Mouse (Mus musculus) left cerebral cortex, postnatal 4 days (tissue): Measurements from ENCODE around the gene Hoxb1. TPM values are rescaled to one million over a fixed set of nuclear protein-coding genes. Genes with fewer than 3 reads are reported as not detected.

Experiments
- DNase-seq: peaks from one replicate; pipeline ENCODE4 v3.0.0-alpha.2; 2022
- intact Hi-C: fragments of 180-260 bp; cut with DNase I; formaldehyde crosslinking; loops from one replicate; pipeline ENCODE4 v1.15.1; 2025
- microRNA-seq: library from miRNA; unstranded; fragments of <30 nt; microRNA quantifications from one replicate; pipeline ENCODE4 v1.2.0, GENCODE M21; 2022
- total RNA-seq, 2 experiments: library from RNA; stranded (reverse); gene quantifications; 2 replicates each; pipeline ENCODE4 v1.2.3; 2021

Hoxb1 gene
- total RNA-seq, 2 experiments from 2014 or later = not detected

- DNase-seq = no peak
- intact Hi-C loops = no loop called here
Measured at GRCm38 (mm10) chr11:96383381-96383780, 17.8 kb downstream of the Hoxb1 start.

GRCm38 (mm10) chr11:96387635-96388034 lies 22.1 kb downstream of the Hoxb1 start:
- intact Hi-C loops = no loop called here
- no peak for DNase-seq

GRCm38 (mm10) chr11:96396772-96397626 lies 31.4 kb downstream of the Hoxb1 start:
- intact Hi-C loops = no loop called here
- DNase-seq = no peak

- no peak for DNase-seq
- intact Hi-C loops = no loop called here
Measured at GRCm38 (mm10) chr11:96397806-96398335, 32.3 kb downstream of the Hoxb1 start.

- intact Hi-C loops = no loop called here
- DNase-seq = no peak
Measured at GRCm38 (mm10) chr11:96399923-96400322, 34.4 kb downstream of the Hoxb1 start.

GRCm38 (mm10) chr11:96404016-96404604 lies 38.6 kb downstream of the Hoxb1 start:
- intact Hi-C loops = no loop called here
- DNase-seq = no peak

- intact Hi-C loops = no loop called here
- no peak for DNase-seq
Measured at GRCm38 (mm10) chr11:96404831-96405230, 39.3 kb downstream of the Hoxb1 start.

- no peak for DNase-seq
- intact Hi-C loops = no loop called here
Measured at GRCm38 (mm10) chr11:96405541-96405940, 40.0 kb downstream of the Hoxb1 start.

GRCm38 (mm10) chr11:96407191-96408072 lies 41.9 kb downstream of the Hoxb1 start:
- intact Hi-C loops = no loop called here
- peak; percentile 30 for DNase-seq

- no peak for DNase-seq
- intact Hi-C loops = no loop called here
Measured at GRCm38 (mm10) chr11:96408234-96409010, 42.9 kb downstream of the Hoxb1 start.

- intact Hi-C loops = no loop called here
- DNase-seq = no peak
Measured at GRCm38 (mm10) chr11:96411019-96411418, 45.5 kb downstream of the Hoxb1 start.

GRCm38 (mm10) chr11:96411934-96412333 lies 46.4 kb downstream of the Hoxb1 start:
- DNase-seq = no peak
- intact Hi-C loops = no loop called here

- DNase-seq = no peak
- intact Hi-C loops = no loop called here
Measured at GRCm38 (mm10) chr11:96412941-96413491, 47.5 kb downstream of the Hoxb1 start.

- DNase-seq = peak; percentile 23
- intact Hi-C loops = no loop called here
Measured at GRCm38 (mm10) chr11:96413527-96413926, 48.0 kb downstream of the Hoxb1 start.

- intact Hi-C loops = no loop called here
- DNase-seq = no peak
Measured at GRCm38 (mm10) chr11:96414002-96414401, 48.5 kb downstream of the Hoxb1 start.

Small RNAs within 50 kb of the gene (microRNA-seq; reads per million reads assigned to microRNA genes)
- gene Mir10a = 7.5 reads per million, percentile 19 among the genes with 10 or more reads in this experiment

Other genes with a start within 250 kb of the Hoxb1 start
- gene Ttll6, start 232.0 kb upstream of the Hoxb1 start, total RNA-seq = under 1 TPM; 0.28 to 0.32 TPM
- not detected for gene Hoxb13, start 171.4 kb upstream of the Hoxb1 start, total RNA-seq
- not detected for gene Hoxb9, start 94.3 kb upstream of the Hoxb1 start, total RNA-seq
- gene Hoxb8, start 83.8 kb upstream of the Hoxb1 start, total RNA-seq = not detected
- not detected for gene Hoxb7, start 79.1 kb upstream of the Hoxb1 start, total RNA-seq
- not detected for gene Hoxb6, start 73.3 kb upstream of the Hoxb1 start, total RNA-seq
- gene Hoxb5, start 62.4 kb upstream of the Hoxb1 start, total RNA-seq = not detected
- gene Hoxb4, start 47.5 kb upstream of the Hoxb1 start, total RNA-seq = not detected
- gene Hoxb3, start 42.4 kb upstream of the Hoxb1 start, total RNA-seq = not detected
- gene Hoxb2, start 15.2 kb upstream of the Hoxb1 start, total RNA-seq = not detected
- gene Skap1, start 98.8 kb downstream of the Hoxb1 start, total RNA-seq = 1 to 10 TPM; 1.1 to 1.3 TPM